Mouse (Mus musculus) myocyte (in vitro differentiated cells): ENCODE data around the gene Abcc1. TPM values are rescaled to one million over a fixed set of nuclear protein-coding genes. Genes with fewer than 3 reads are reported as not detected.

ENCODE experiments used
- H3K27me3 ChIP-seq: one replicate; pipeline ENCODE4 v1.6.1; 2011; ENCODE audit not compliant: control insufficient read depth, insufficient read depth, insufficient read length
- H3K36me3 ChIP-seq: one replicate; pipeline ENCODE4 v1.6.1; 2011; ENCODE audit not compliant: control insufficient read depth, insufficient read depth
- H3K4me2 ChIP-seq: one replicate; pipeline ENCODE4 v1.6.1; 2011; ENCODE audit warnings: low read depth, control low read depth
- H3K4me3 ChIP-seq: one replicate; pipeline ENCODE4 v1.5.1; 2011; ENCODE audit warnings: mild to moderate bottlenecking, control low read depth, moderate library complexity
- H3K79me2 ChIP-seq: one replicate; pipeline ENCODE4 v1.6.1; 2011; ENCODE audit not compliant: control insufficient read depth, insufficient read depth
- H3ac ChIP-seq: one replicate; pipeline ENCODE4 v1.6.1; 2011; ENCODE audit not compliant: control insufficient read depth, insufficient read length
- CEBPB ChIP-seq: IDR thresholded peaks from 2 replicates; pipeline ENCODE4 v1.6.1; 2011; ENCODE audit warnings: mild to moderate bottlenecking, moderate library complexity; ENCODE audit not compliant: poor library complexity, insufficient read depth, severe bottlenecking
- E2F4 ChIP-seq: IDR thresholded peaks from one replicate; pipeline ENCODE4 v1.6.1; 2011; ENCODE audit warnings: mild to moderate bottlenecking, control low read depth, moderate library complexity; ENCODE audit not compliant: insufficient read depth
- MAX ChIP-seq: IDR thresholded peaks from one replicate; pipeline ENCODE4 v1.6.1; 2011; ENCODE audit warnings: low read depth, mild to moderate bottlenecking, control low read depth
- MYOD1 ChIP-seq, 3 experiments: IDR thresholded peaks; one replicate each; pipeline ENCODE4 v1.6.1; 2011; ENCODE audit warnings: control low read depth in 2 of 3, low read depth in 2 of 3, mild to moderate bottlenecking in 2 of 3, moderate library complexity in 1 of 3; ENCODE audit not compliant: insufficient read length in 2 of 3, control insufficient read depth in 1 of 3
- MYOG ChIP-seq, 3 experiments: IDR thresholded peaks; one replicate each; pipeline ENCODE4 v1.6.1; 2011; ENCODE audit warnings: control low read depth in 2 of 3, low read depth in 2 of 3, mild to moderate bottlenecking in 2 of 3; ENCODE audit not compliant: insufficient read length in 2 of 3, control insufficient read depth in 1 of 3, insufficient read depth in 1 of 3
- POLR2A ChIP-seq: IDR thresholded peaks from one replicate; pipeline ENCODE4 v1.6.1; 2011; ENCODE audit warnings: low read depth, mild to moderate bottlenecking, control low read depth, moderate library complexity; ENCODE audit not compliant: insufficient read length
- POLR2AphosphoS2 ChIP-seq: IDR thresholded peaks from one replicate; pipeline ENCODE4 v1.6.1; 2011; ENCODE audit warnings: low read depth, control low read depth; ENCODE audit not compliant: insufficient read length
- REST ChIP-seq: IDR thresholded peaks from one replicate; pipeline ENCODE4 v1.6.1; 2011; ENCODE audit warnings: mild to moderate bottlenecking, control low read depth, moderate library complexity; ENCODE audit not compliant: insufficient read depth, insufficient read length
- SRF ChIP-seq: IDR thresholded peaks from one replicate; pipeline ENCODE4 v1.6.1; 2011; ENCODE audit warnings: low read depth; ENCODE audit not compliant: control insufficient read depth, insufficient read length
- TCF12 ChIP-seq: IDR thresholded peaks from one replicate; pipeline ENCODE4 v1.6.1; 2011; ENCODE audit warnings: mild to moderate bottlenecking, control low read depth; ENCODE audit not compliant: poor library complexity, insufficient read depth, severe bottlenecking
- TCF3 ChIP-seq: IDR thresholded peaks from one replicate; pipeline ENCODE4 v1.6.1; 2011; ENCODE audit warnings: low read depth, control low read depth; ENCODE audit not compliant: insufficient read length
- USF1 ChIP-seq: IDR thresholded peaks from one replicate; pipeline ENCODE4 v1.6.1; 2011; ENCODE audit warnings: low read depth, mild to moderate bottlenecking, control low read depth, moderate library complexity
- polyA plus RNA-seq: library from polyadenylated mRNA; unstranded; fragments of >200 nt; fragmentation: generic; extraction: Trizol; gene quantifications from one replicate; pipeline ENCODE4 v1.2.1, GENCODE M21; 2012; ENCODE audit warnings: missing spikeins

Gene Abcc1
- polyA plus RNA-seq, 1 experiment, result 23.0 TPM

DNA sequence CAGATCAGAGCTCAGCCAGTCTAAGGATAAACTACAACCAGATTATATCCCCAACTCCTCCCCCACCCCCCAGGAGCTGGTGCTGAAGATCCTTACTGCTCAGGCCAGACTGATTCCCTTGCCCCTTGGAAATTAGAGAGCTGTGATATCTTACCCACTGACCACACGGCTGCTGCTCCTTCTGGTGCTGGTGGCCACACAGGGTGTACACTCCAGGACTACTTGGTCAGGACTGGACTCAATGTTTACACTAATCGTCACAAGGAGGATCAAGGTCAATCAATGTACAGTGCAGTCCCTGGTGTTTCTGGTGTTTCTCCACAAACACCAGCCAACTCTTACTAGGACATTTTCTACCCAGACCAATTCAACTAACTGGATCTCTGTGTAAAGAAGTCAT is 3.5 kb upstream of the Abcc1 start:
- no peak overlapping the region for H3ac ChIP-seq
- H3K27me3 ChIP-seq, result no peaks in the 10 kb centered on the region
- no peaks in the 10 kb centered on the region for H3K36me3 ChIP-seq
- H3K79me2 ChIP-seq, result peaks cover 16% of the 10 kb centered on the region
- no peak overlapping the region for H3K4me3 ChIP-seq
- no peak for TF ChIP-seq CEBPB
- no peak for TF ChIP-seq MAX
- TF ChIP-seq MYOD1 (IDR thresholded peaks at IDR 0.05; ENCODE audit: control insufficient read depth in 1 of 3, insufficient read length in 2 of 3, low read depth in 2 of 3), result no peak
- no peak for TF ChIP-seq POLR2AphosphoS2
- no peak for TF ChIP-seq E2F4
- no peak overlapping the region for H3K4me2 ChIP-seq

DNA sequence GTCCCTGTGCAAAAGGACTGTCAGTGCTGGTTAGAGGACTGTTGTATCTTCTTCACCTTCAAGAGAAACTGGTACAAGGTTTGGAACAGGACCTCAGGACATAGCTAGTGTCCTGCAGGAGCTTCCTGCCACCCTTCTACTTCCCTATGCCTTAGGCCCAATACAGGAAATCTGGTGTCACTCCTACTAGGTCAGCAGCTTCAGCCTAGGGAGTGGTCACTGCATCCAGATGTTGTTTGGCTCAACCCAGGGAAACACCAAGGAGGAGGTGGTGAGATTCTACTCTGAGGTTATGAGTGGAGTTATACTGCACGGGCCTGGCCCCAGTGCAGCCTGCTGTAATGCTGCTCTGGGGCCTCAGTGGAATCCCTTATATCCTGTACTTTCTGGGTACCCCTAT is 2.8 kb upstream of the Abcc1 start:
- TF ChIP-seq SRF, result no peak
- TF ChIP-seq REST, result no peak
- no peak for TF ChIP-seq USF1
- no peak for TF ChIP-seq MYOG (IDR thresholded peaks at IDR 0.05; ENCODE audit: control insufficient read depth in 1 of 3, insufficient read depth in 1 of 3, insufficient read length in 2 of 3, low read depth in 2 of 3)
- no peak for TF ChIP-seq POLR2AphosphoS2
- TF ChIP-seq CEBPB, result no peak
- TF ChIP-seq TCF3, result no peak
- no peak for TF ChIP-seq MYOD1 (IDR thresholded peaks at IDR 0.05; ENCODE audit: control insufficient read depth in 1 of 3, insufficient read length in 2 of 3, low read depth in 2 of 3)
- no peak for TF ChIP-seq MAX
- TF ChIP-seq POLR2A, result no peak
- TF ChIP-seq E2F4, result no peak
- TF ChIP-seq TCF12, result no peak
- peaks cover 23% of the 10 kb centered on the region for H3K79me2 ChIP-seq
- H3ac ChIP-seq, result no peak overlapping the region
- no peaks in the 10 kb centered on the region for H3K27me3 ChIP-seq
- H3K36me3 ChIP-seq, result no peaks in the 10 kb centered on the region
- no peak overlapping the region for H3K4me2 ChIP-seq
- no peak overlapping the region for H3K4me3 ChIP-seq

DNA sequence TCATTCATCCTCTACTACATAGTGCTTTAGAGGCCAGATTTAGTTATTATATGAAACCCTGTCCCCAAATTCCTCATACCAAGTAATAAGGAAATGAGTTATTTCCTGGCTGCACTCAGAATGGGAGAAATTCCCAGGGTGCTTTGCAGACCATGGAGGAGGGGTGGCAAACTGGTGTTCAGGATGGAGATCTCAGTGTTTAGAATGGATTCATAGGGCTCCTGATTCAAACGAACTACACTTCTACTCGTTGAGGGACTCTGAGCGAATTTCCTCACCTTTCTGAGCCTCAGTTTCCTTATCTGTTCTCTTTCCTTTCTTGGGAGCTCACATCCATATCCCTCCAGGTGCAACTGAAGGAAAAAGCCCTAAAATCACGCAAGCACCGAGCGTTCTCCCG is 427 bp upstream of the Abcc1 start:
- Histone ChIP-seq H3ac (peak overlapping the region; percentile 51), H3K27me3 (no peaks in the 10 kb centered on the region), H3K4me3 (peak overlapping the region; percentile 63), H3K36me3 (no peaks in the 10 kb centered on the region), H3K4me2 (peak overlapping the region; percentile 94), H3K79me2 (peaks cover 47% of the 10 kb centered on the region)
- no peak for TF ChIP-seq POLR2AphosphoS2
- no peak for TF ChIP-seq TCF3
- no peak for TF ChIP-seq MYOD1 (IDR thresholded peaks at IDR 0.05; ENCODE audit: control insufficient read depth in 1 of 3, insufficient read length in 2 of 3, low read depth in 2 of 3)
- TF ChIP-seq POLR2A, result no peak
- TF ChIP-seq REST, result no peak
- TF ChIP-seq E2F4, result no peak
- no peak for TF ChIP-seq MYOG (IDR thresholded peaks at IDR 0.05; ENCODE audit: control insufficient read depth in 1 of 3, insufficient read depth in 1 of 3, insufficient read length in 2 of 3, low read depth in 2 of 3)
- TF ChIP-seq MAX, result no peak
- no peak for TF ChIP-seq CEBPB
- no peak for TF ChIP-seq SRF
- no peak for TF ChIP-seq USF1
- TF ChIP-seq TCF12, result no peak

DNA sequence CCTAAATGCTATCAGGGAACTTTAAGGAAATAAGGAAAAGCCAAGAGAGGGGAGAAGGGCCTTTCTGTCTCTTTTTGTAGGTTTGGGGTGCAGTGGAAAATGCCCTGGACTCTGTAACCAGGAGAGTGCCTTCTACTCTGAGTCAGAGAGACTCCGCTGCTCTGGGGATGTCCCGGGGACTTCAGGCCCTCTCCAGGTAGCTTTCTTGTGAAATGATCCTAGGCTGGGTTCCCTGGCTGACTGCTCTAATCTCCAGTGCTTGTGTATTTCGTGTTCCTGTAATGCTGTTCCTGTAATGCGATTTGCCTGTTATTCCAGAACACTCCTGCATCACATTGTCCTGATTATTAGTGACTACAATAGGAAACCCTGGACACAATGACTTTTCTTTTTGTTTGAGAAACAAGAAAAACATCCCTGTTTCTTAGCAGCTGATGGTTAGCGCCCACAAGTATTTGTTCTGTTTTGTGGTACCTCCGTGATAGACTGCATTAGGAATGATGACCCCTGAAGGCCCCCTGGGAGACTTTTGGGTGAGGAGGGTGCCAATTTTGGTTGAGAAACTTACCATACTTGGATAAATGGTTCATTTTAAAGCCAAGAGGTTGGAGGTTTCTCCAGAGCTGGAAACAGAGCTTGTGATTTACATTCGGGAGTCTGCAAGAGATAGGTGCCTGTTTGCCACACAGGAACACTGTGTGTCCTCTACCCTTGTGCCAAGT is 902 bp downstream of the Abcc1 start:
- H3ac ChIP-seq, result peak overlapping the region; percentile 51
- no peak for TF ChIP-seq MAX
- TF ChIP-seq POLR2AphosphoS2, result no peak
- TF ChIP-seq MYOD1 (IDR thresholded peaks at IDR 0.05; ENCODE audit: control insufficient read depth in 1 of 3, insufficient read length in 2 of 3, low read depth in 2 of 3), result no peak
- no peak for TF ChIP-seq TCF12
- no peak for TF ChIP-seq USF1
- no peak for TF ChIP-seq SRF
- TF ChIP-seq MYOG (IDR thresholded peaks at IDR 0.05; ENCODE audit: control insufficient read depth in 1 of 3, insufficient read depth in 1 of 3, insufficient read length in 2 of 3, low read depth in 2 of 3), result no peak
- no peak for TF ChIP-seq E2F4
- TF ChIP-seq TCF3, result no peak
- no peak for TF ChIP-seq CEBPB
- no peak for TF ChIP-seq POLR2A
- H3K4me3 ChIP-seq, result peak overlapping the region; percentile 63
- H3K36me3 ChIP-seq, result no peaks in the 10 kb centered on the region
- peaks cover 60% of the 10 kb centered on the region for H3K79me2 ChIP-seq
- H3K4me2 ChIP-seq, result peak overlapping the region; percentile 69
- H3K27me3 ChIP-seq, result no peaks in the 10 kb centered on the region

DNA sequence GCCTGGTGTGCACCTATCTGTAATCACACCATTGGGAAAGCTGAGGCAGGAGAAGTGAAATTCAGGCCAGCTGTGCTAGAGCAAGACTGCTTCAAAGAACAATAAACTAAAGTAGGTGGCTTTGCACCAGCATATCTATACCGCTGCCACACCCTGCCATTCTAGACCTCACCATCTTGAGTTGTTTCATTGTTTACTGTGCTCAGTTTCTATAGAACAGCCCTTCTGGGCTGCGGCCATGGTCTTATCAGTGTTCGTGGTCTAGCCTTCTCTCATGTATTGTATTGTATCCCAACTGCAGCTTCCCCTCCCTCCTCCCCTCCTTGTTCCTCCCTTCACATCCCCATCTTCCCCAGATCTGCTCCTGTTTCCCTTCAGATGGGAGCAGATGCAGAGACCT is 2.1 kb downstream of the Abcc1 start:
- Histone ChIP-seq H3K4me2 (peak overlapping the region; percentile 69), H3ac (no peak overlapping the region), H3K79me2 (peaks cover 72% of the 10 kb centered on the region), H3K4me3 (no peak overlapping the region), H3K36me3 (no peaks in the 10 kb centered on the region), H3K27me3 (no peaks in the 10 kb centered on the region)
- TF ChIP-seq TCF12 (no peak), POLR2AphosphoS2 (no peak), TCF3 (no peak)
